Mouse (Mus musculus) cerebellum, adult 2 months (tissue): ENCODE results near the gene Slc13a4. TPM values are rescaled to one million over a fixed set of nuclear protein-coding genes. Genes with fewer than 3 reads are reported as not detected.

Experiments used
- DNase-seq, 2 experiments: peaks; one replicate each; pipeline ENCODE4 v3.0.0; 2021
- H3K27ac ChIP-seq: fragments of 200-500 bp; 2 replicates; pipeline ENCODE4 v1.5.1; 2012; ENCODE audit warnings: low read length, control low read depth, inconsistent platforms; ENCODE audit not compliant: insufficient read depth
- H3K27me3 ChIP-seq: fragments of 200-500 bp; 2 replicates; pipeline ENCODE4 v1.6.1; 2012; ENCODE audit warnings: inconsistent platforms, mild to moderate bottlenecking, low read length, moderate library complexity; ENCODE audit not compliant: control insufficient read depth, insufficient read depth
- H3K4me1 ChIP-seq: fragments of 200-500 bp; 2 replicates; pipeline ENCODE4 v1.6.1; 2011; ENCODE audit warnings: low read length; ENCODE audit not compliant: control insufficient read depth, insufficient read depth
- H3K4me3 ChIP-seq: fragments of 200-500 bp; replicated peaks from 2 replicates; pipeline ENCODE3; 2011; ENCODE audit warnings: mild to moderate bottlenecking, low read depth, low read length, control low read depth; ENCODE audit not compliant: insufficient read depth
- CTCF ChIP-seq: fragments of 200-500 bp; IDR thresholded peaks from 2 replicates; pipeline ENCODE4 v1.5.1; 2011; ENCODE audit warnings: low read depth, mild to moderate bottlenecking, control low read depth, low read length, moderate library complexity, borderline replicate concordance; ENCODE audit not compliant: insufficient read depth
- POLR2A ChIP-seq: fragments of 200-500 bp; IDR thresholded peaks from 2 replicates; pipeline ENCODE4 v1.6.1; 2011; ENCODE audit warnings: low read length, control low read depth, borderline replicate concordance; ENCODE audit not compliant: insufficient read depth
- WGBS: fragments of 180-500 bp; shearing (Covaris S2); methylation state at CpG from one replicate; pipeline ENCODE4 v1.1.7; 2018; 5-methylcytosine and 5-hydroxymethylcytosine counted together
- polyA plus RNA-seq: library from polyadenylated mRNA; depleted of rRNA; stranded (reverse); fragments of >200 nt; gene quantifications from 2 replicates; pipeline ENCODE4 v1.2.3, GENCODE M21; 2012; rRNA removed

Slc13a4 gene
- polyA plus RNA-seq, 1 experiment = 4.9 TPM

GRCm38 (mm10) chr6:35236108-35236785, 71.7 kb downstream of the Slc13a4 start:
- Histone ChIP-seq H3K4me3 (no peak overlapping the region), H3K27me3 (no peaks in the 10 kb centered on the region), H3K27ac (no peak overlapping the region), H3K4me1 (no peaks in the 10 kb centered on the region)
- 71% methylated on average over 9 of the region's 9 CpGs for WGBS
- DNase-seq = no peak
- TF ChIP-seq CTCF = no peak
- TF ChIP-seq POLR2A = no peak

- DNase-seq = no peak
- Histone ChIP-seq H3K4me3 (no peak overlapping the region), H3K4me1 (no peaks in the 10 kb centered on the region), H3K27ac (no peak overlapping the region), H3K27me3 (no peaks in the 10 kb centered on the region)
- TF ChIP-seq POLR2A (no peak), CTCF (no peak)
- 91% methylated on average over 1 of the region's 1 CpGs for WGBS
These were observed 78.5 kb downstream of the Slc13a4 start for GRCm38 (mm10) chr6:35229415-35229814.

- H3K4me1 ChIP-seq = no peaks in the 10 kb centered on the region
- WGBS = 49% methylated on average over 4 of the region's 4 CpGs
These were observed 82.2 kb downstream of the Slc13a4 start for GRCm38 (mm10) chr6:35225696-35226095.

More at GRCm38 (mm10) chr6:35225696-35226095, 82.2 kb downstream of the Slc13a4 start:
- Histone ChIP-seq H3K27ac (no peak overlapping the region), H3K4me3 (no peak overlapping the region), H3K27me3 (no peaks in the 10 kb centered on the region)
- DNase-seq = no peak
- TF ChIP-seq POLR2A (no peak), CTCF (no peak)

Other genes starting within 250 kb of the Slc13a4 start
- gene Cnot4, start 174.4 kb downstream of the Slc13a4 start, polyA plus RNA-seq = 24.2 and 26.1 TPM in 2 replicates
- gene Nup205, start 130.7 kb downstream of the Slc13a4 start, polyA plus RNA-seq = 21.1 and 23.6 TPM in 2 replicates
- 0.74 and 0.93 TPM in 2 replicates for gene Fam180a, start 18.0 kb upstream of the Slc13a4 start, polyA plus RNA-seq
- gene Mtpn, start 231.8 kb upstream of the Slc13a4 start, polyA plus RNA-seq = 73.4 and 79.1 TPM in 2 replicates